ENCODE assay signal across 9 mouse cellular contexts in the genomic region with DNA sequence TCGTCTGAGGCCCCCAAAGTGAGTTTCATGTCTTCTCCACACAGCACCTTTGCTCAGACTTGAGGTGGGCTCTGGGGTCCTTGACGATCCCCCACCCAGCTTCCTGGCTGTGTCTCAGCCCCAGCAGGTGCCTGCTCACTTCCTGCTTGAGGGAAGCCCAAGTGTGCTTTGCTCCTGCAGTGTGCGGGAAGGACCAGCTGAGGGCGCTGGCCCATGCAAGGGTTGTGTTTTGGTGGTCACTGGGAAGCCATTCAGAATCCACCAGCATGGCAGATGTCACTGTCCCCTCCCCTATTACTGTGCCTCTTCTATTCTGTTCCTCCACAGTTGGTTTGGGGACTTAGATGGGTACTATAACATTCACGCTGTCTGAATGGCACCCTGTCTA. TPM values are rescaled to one million over a fixed set of nuclear protein-coding genes. Genes with fewer than 3 reads are reported as not detected.
A peak's percentile ranks its signal among the peaks of the same experiment; 100 is the strongest.
DNase-seq lines count a peak whose midpoint lies in the region; ATAC-seq and TF ChIP-seq lines count a peak whose summit lies in the region.
"Had no signal": no experiment of that assay in that cellular context is flagged by ENCODE, and none has a peak within 500 bp of the region (broad histone marks: within the 10 kb centered on the region; RNA-seq: fewer than 3 reads in every experiment).

No protein-coding gene starts in this region.

- peak; percentile 72 for TF ChIP-seq CTCF in intestine, postnatal 0 days (IDR thresholded peaks at IDR 0.05; ENCODE audit: low read depth)

- no peaks in the 10 kb centered on the region; the same call in 1 of the 2 replicates for H3K36me3 ChIP-seq in intestine, postnatal 0 days (ENCODE audit: control insufficient read depth, insufficient read depth)

- no peak overlapping the region for H3K4me2 ChIP-seq in intestine, postnatal 0 days (replicated peaks; ENCODE audit: low read depth)
- H3K4me2 ChIP-seq: forebrain, embryonic 13.5 days had no signal

- peak; percentile 34 for ATAC-seq in intestine, postnatal 0 days

- no peak overlapping the region for H3K27ac ChIP-seq in intestine, postnatal 0 days (ENCODE audit: low read depth, low read length)

- H3K27me3 ChIP-seq in intestine, postnatal 0 days (replicated peaks; ENCODE audit: control insufficient read depth, insufficient read depth, low read length) = no peaks in the 10 kb centered on the region
- H3K27me3 ChIP-seq: forebrain, embryonic 13.5 days had no signal

- H3K9ac ChIP-seq in intestine, postnatal 0 days (ENCODE audit: low read depth, low read length) = no peak overlapping the region
- H3K9ac ChIP-seq: forebrain, embryonic 13.5 days had no signal

- H3K4me1 ChIP-seq in intestine, postnatal 0 days (replicated peaks; ENCODE audit: control insufficient read depth, insufficient read depth, low read length) = peaks cover 9% of the 10 kb centered on the region; the same call in 1 of the 2 replicates

- no peaks in the 10 kb centered on the region for H3K9me3 ChIP-seq in intestine, postnatal 0 days (ENCODE audit: control insufficient read depth)
- H3K9me3 ChIP-seq: forebrain, embryonic 13.5 days had no signal

- WGBS in intestine, postnatal 0 days = 36% methylated on average over 5 of the region's 5 CpGs

- DNase-seq in adrenal gland, postnatal 14 days = peak; percentile 46
- DNase-seq in adrenal gland, postnatal 25 days = no peak
- peak; percentile 33 for DNase-seq in lung, postnatal 10 days
- no peak for DNase-seq in lung, postnatal 14 days
- DNase-seq in thymus, postnatal 25 days = peak; percentile 63
- no peak for DNase-seq in gastrocnemius, postnatal 10 days
- DNase-seq in urinary bladder, postnatal 36 days (ENCODE audit: low spot score in 2 of 2) = no peak

- no peak overlapping the region for H3K4me3 ChIP-seq in intestine, postnatal 0 days (ENCODE audit: low read depth, low read length)
- H3K4me3 ChIP-seq: forebrain, embryonic 13.5 days had no signal

RNA-seq across cellular contexts. Expression of a gene that starts 44.8 kb away (rescaled TPM):
- 6.2 and 6.5 TPM in 2 replicates for total RNA-seq in adrenal gland, postnatal 14 days (2021)
- 7.4 and 7.6 TPM in 2 replicates for total RNA-seq in adrenal gland, postnatal 25 days (2021)
- 4.7 and 4.9 TPM in 2 replicates for polyA plus RNA-seq in intestine, postnatal 0 days (2015; fragmentation: Nextera tagmentation; extraction: Ambion mirVana)
- total RNA-seq in gastrocnemius, postnatal 10 days (2021) = 1 to 10 TPM; 5.1 to 5.3 TPM

RNA-seq across cellular contexts. Expression of a gene that starts 45.0 kb away (rescaled TPM):
- 10.0 and 11.6 TPM in 2 replicates for total RNA-seq in adrenal gland, postnatal 14 days (2021)
- total RNA-seq in adrenal gland, postnatal 25 days (2021) = 9.6 and 10.2 TPM in 2 replicates
- 5.2 and 5.4 TPM in 2 replicates for polyA plus RNA-seq in intestine, postnatal 0 days (2015; fragmentation: Nextera tagmentation; extraction: Ambion mirVana)
- 1 to 10 TPM; 3.1 to 5.6 TPM for total RNA-seq in gastrocnemius, postnatal 10 days (2021)

RNA-seq across cellular contexts. Expression of a gene that starts 56.2 kb away (rescaled TPM):
- total RNA-seq in adrenal gland, postnatal 14 days (2021) = 28.4 and 36.3 TPM in 2 replicates
- 28.3 and 39.5 TPM in 2 replicates for total RNA-seq in adrenal gland, postnatal 25 days (2021)
- 7.5 and 8.1 TPM in 2 replicates for polyA plus RNA-seq in intestine, postnatal 0 days (2015; fragmentation: Nextera tagmentation; extraction: Ambion mirVana)
- total RNA-seq in gastrocnemius, postnatal 10 days (2021) = 1 to 10 TPM; 4.1 to 8.5 TPM

Comparison
In these comparisons a context has a peak if more than half of its experiments do, and no peak if none do; other contexts are left out.
1. DNase-seq: peak in adrenal gland, postnatal 14 days (single experiment), lung, postnatal 10 days (single experiment) and thymus, postnatal 25 days (single experiment); none in adrenal gland, postnatal 25 days (single experiment), lung, postnatal 14 days (single experiment), gastrocnemius, postnatal 10 days (single experiment) and urinary bladder, postnatal 36 days (0 of 2).